Mouse (Mus musculus): ENCODE results near the gene Rsph1. TPM values are rescaled to one million over a fixed set of nuclear protein-coding genes. Genes with fewer than 3 reads are reported as not detected.

Gene Rsph1
- 10 to 100 TPM; 14.0 to 15.1 TPM for total RNA-seq (2021)

DNA sequence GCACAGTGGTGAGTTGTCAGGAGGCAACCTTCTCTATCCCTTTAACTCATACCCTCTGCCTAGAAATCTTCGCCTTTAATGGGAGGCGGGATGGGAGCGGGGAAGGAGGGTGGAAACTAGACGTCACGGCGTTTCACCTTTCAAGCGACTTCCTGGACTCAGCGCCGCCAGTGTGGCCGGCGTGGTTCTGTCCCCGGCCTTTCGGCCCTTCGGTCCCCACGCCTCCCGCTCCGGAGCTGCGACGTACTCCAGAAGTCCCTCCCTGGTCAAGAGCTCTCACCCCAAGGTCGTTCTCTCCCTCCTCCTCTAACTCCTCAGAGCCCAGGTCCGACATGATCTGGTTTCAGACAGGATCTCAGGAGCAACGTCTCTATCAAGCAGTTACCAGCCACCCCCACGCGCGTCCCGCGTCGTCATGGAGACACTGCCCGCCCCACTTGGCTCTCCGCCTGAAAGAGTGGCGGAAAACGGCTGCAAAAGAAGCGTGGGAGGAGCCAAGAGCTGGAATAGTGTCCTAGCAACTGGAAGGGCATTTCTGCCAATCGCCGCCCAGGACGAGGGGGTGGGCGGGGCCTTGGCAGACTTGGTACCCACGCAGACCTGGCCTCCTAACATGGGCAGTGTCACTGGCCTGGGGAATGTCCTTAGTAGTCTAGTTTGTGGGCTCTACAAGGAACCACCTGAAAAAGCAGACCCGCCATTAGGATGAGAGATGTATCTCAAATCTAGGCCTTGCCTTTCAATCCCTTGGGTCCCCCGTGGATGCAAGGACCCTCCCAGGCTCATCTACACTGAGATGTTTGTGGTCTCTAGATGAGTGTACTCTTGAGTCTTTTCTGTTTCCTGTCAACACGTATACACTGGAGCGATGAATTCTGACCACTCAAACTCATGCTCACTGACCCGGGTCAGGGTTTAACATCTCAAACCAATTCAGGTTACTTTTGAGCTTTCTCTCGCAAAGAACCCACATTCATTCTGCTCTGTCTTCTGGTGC lies at the start of gene Rsph1:
Gene Rsph1, minus strand, starts transcription at position 462 of the 997 bp plus-strand sequence.
- intact Hi-C loops (cut with DNase I): no loop called here
- peak; percentile 100 for DNase-seq (ENCODE audit: low spot score in 2 of 2)

GRCm38 (mm10) chr17:31326220-31326852 lies 49.2 kb upstream of the Rsph1 start:
- intact Hi-C loops (cut with DNase I): no loop called here
- DNase-seq (ENCODE audit: low spot score in 2 of 2): no peak

GRCm38 (mm10) chr17:31325451-31326219 lies 48.5 kb upstream of the Rsph1 start:
- no peak for DNase-seq (ENCODE audit: low spot score in 2 of 2)
- intact Hi-C loops (cut with DNase I): no loop called here

GRCm38 (mm10) chr17:31324227-31324626 lies 47.0 kb upstream of the Rsph1 start:
- intact Hi-C loops (cut with DNase I): no loop called here

GRCm38 (mm10) chr17:31323379-31323778 lies 46.2 kb upstream of the Rsph1 start:
- no peak for DNase-seq (ENCODE audit: low spot score in 2 of 2)
- intact Hi-C loops (cut with DNase I): no loop called here

More at GRCm38 (mm10) chr17:31324227-31324626, 47.0 kb upstream of the Rsph1 start:
- no peak for DNase-seq (ENCODE audit: low spot score in 2 of 2)

DNA sequence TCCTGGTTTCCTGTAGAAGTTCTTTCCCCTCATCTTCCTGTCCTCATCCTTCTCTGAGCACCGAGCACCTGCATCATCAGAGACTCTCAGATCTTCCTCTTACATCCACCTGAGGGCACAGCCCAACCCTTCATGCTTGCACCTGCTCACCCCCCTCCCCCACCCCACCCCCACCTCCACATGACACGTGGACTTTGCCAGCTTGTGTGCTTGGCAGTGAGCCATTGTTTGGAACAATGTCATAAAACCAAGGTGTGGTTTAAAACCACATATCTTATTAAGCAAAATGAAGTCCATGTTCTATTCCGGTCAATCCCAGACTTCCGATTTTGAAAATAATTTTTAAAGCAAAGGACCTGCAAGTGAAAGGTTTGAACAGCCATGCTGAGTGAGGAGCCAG lies 45.3 kb upstream of the Rsph1 start:
- intact Hi-C loops (cut with DNase I): no loop called here

DNA sequence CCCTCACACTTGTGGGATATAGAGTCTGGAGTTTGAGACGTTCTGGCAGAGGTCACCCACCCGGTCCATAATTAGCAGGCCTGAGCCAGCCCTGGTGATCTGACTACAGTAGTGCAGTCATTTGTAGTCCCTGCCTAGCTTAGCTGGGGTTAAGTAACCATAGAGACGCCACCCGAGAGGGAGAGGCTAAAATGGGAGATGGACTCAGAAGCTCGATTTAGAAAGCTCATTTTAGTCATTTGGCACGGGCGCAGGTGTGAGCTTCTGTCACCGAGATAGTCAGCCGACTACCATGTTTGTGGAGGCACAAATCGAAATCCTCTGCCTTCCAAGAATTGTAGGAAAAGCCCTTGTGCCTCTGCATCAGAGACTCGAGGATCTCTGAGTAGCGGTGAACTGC lies 44.2 kb upstream of the Rsph1 start:
- peak; percentile 83 to 87 for DNase-seq (ENCODE audit: low spot score in 2 of 2)
- intact Hi-C loops (cut with DNase I): no loop called here

More for the DNA sequence above, 45.3 kb upstream of the Rsph1 start:
- DNase-seq (ENCODE audit: low spot score in 2 of 2): no peak

- intact Hi-C loops (cut with DNase I): no loop called here
These were observed 42.0 kb upstream of the Rsph1 start for GRCm38 (mm10) chr17:31318906-31319767.

GRCm38 (mm10) chr17:31317521-31318272 lies 40.5 kb upstream of the Rsph1 start:
- intact Hi-C loops (cut with DNase I): no loop called here
- DNase-seq (ENCODE audit: low spot score in 2 of 2): no peak

More at GRCm38 (mm10) chr17:31318906-31319767, 42.0 kb upstream of the Rsph1 start:
- no peak for DNase-seq (ENCODE audit: low spot score in 2 of 2)

- DNase-seq (ENCODE audit: low spot score in 2 of 2): no peak
- intact Hi-C loops (cut with DNase I): no loop called here
These were observed 39.8 kb upstream of the Rsph1 start for GRCm38 (mm10) chr17:31316998-31317397.

GRCm38 (mm10) chr17:31315993-31316392 lies 38.8 kb upstream of the Rsph1 start:
- DNase-seq (ENCODE audit: low spot score in 2 of 2): no peak
- intact Hi-C loops (cut with DNase I): no loop called here

- intact Hi-C loops (cut with DNase I): no loop called here
- DNase-seq (ENCODE audit: low spot score in 2 of 2): no peak
These were observed 38.0 kb upstream of the Rsph1 start for GRCm38 (mm10) chr17:31315046-31315792.

- DNase-seq (ENCODE audit: low spot score in 2 of 2): no peak
- intact Hi-C loops (cut with DNase I): no loop called here
These were observed 35.5 kb upstream of the Rsph1 start for GRCm38 (mm10) chr17:31312648-31313047.

DNA sequence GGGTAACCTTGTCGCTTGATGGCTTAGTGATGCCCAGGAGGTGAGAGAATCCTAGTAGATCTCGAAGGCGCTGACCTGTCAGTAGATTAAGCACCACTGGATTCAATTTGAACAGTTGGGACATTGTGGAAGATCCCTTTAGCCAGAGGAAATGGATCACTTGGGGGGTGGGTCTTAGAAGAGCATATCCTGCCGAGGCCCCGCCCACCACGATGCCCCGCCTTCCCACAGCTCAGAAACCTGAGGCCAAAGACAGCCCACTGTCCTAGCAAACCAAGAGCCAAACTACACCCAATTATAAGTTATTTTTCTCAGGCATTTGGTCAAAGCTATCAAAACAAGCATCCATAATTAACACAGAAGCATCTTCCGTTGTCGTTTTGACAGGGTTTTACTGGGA lies 33.9 kb upstream of the Rsph1 start:
- DNase-seq (ENCODE audit: low spot score in 2 of 2): no peak
- intact Hi-C loops (cut with DNase I): no loop called here

- intact Hi-C loops (cut with DNase I): no loop called here
- DNase-seq (ENCODE audit: low spot score in 2 of 2): no peak
These were observed 32.2 kb upstream of the Rsph1 start for GRCm38 (mm10) chr17:31309281-31309793.

DNA sequence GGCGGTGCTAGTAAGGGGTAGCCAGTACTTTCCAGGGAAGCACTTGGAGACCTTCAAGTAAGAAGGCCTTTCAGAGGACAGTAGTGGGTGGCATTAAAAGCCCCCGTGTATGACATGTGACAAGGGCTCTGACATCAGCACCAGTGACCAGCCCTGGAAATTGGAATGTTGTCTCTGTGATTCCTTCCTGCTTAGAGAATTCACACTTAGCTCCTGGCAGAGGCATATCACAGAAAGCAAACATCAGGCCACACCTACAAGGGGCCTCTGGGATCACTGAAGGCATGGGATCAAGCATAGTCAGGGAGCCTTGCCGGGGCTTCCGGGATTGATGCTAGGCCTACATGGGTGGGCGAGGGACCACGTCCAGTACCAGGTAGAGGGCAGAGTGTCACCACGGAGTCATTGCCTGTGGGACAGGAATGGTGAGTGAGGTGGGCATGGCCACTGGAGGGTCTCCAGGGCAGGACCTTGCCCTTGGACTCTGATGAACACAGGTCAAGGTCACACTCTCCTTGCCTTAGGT lies 31.2 kb upstream of the Rsph1 start:
- intact Hi-C loops (cut with DNase I): loop anchor here (1.0 kb wide), 1 partner anchor 54 kb away; no protein-coding TSS in a partner anchor
- no peak for DNase-seq (ENCODE audit: low spot score in 2 of 2)

- intact Hi-C loops (cut with DNase I): loop anchor here (1.0 kb wide), 1 partner anchor 53 kb away; no protein-coding TSS in a partner anchor
- no peak for DNase-seq (ENCODE audit: low spot score in 2 of 2)
These were observed 30.6 kb upstream of the Rsph1 start for GRCm38 (mm10) chr17:31307756-31308155.

Data from left cerebral cortex, postnatal 36 days (tissue).